Mouse (Mus musculus) liver, embryonic 12.5 days (tissue): ENCODE data around the gene Klra5. TPM values are rescaled to one million over a fixed set of nuclear protein-coding genes. Genes with fewer than 3 reads are reported as not detected.
"Not testable (repeated sequence)": the region's sequence is repeated elsewhere in the genome, so short reads cannot be mapped to it uniquely, and the experiment has no call there.

Source experiments
- ATAC-seq: fragments of 200-750 bp; cut with Nextera tagmentation; 2 replicates; pipeline ENCODE4 v1.8.0; 2017; ENCODE audit warnings: moderate number of reproducible peaks, mild to moderate bottlenecking, moderate library complexity
- H3K27ac ChIP-seq: fragments of 300-500 bp; sonication (generic); 2 replicates; pipeline ENCODE4 v1.5.1; 2016; ENCODE audit warnings: mild to moderate bottlenecking
- H3K27me3 ChIP-seq: fragments of 300-500 bp; sonication (generic); replicated peaks from 2 replicates; pipeline ENCODE4 v1.6.1; 2016; ENCODE audit warnings: mild to moderate bottlenecking, moderate library complexity
- H3K36me3 ChIP-seq: fragments of 300-500 bp; sonication (generic); 2 replicates; pipeline ENCODE4 v1.6.1; 2016; ENCODE audit warnings: mild to moderate bottlenecking, moderate library complexity
- H3K4me1 ChIP-seq: fragments of 300-500 bp; sonication (generic); 2 replicates; pipeline ENCODE4 v1.6.1; 2016
- H3K4me2 ChIP-seq: fragments of 300-500 bp; sonication (generic); 2 replicates; pipeline ENCODE4 v1.6.1; 2016; ENCODE audit warnings: mild to moderate bottlenecking, moderate library complexity
- H3K4me3 ChIP-seq: fragments of 300-500 bp; sonication (generic); 2 replicates; pipeline ENCODE4 v1.5.1; 2016; ENCODE audit warnings: mild to moderate bottlenecking, moderate library complexity
- H3K9ac ChIP-seq: fragments of 300-500 bp; sonication (generic); 2 replicates; pipeline ENCODE4 v1.6.1; 2016; ENCODE audit warnings: mild to moderate bottlenecking, moderate library complexity
- H3K9me3 ChIP-seq: fragments of 300-500 bp; sonication (generic); replicated peaks from 2 replicates; pipeline ENCODE4 v1.6.1; 2016; ENCODE audit warnings: mild to moderate bottlenecking, moderate library complexity
- whole genome bisulfite sequencing: fragments of 180-500 bp; shearing (Covaris S2); methylation state at CpG from one replicate; pipeline ENCODE4 v1.1.7; 2016; ENCODE audit not compliant: insufficient replicate concordance; 5-methylcytosine and 5-hydroxymethylcytosine counted together
- polyA plus RNA-seq: library from polyadenylated mRNA; unstranded; fragments of >200 nt; fragmentation: Nextera tagmentation; extraction: Ambion mirVana; gene quantifications from 2 replicates; pipeline ENCODE4 v1.2.1, GENCODE M21; 2016

Gene Klra5
- not detected in 2 replicates for polyA plus RNA-seq

DNA sequence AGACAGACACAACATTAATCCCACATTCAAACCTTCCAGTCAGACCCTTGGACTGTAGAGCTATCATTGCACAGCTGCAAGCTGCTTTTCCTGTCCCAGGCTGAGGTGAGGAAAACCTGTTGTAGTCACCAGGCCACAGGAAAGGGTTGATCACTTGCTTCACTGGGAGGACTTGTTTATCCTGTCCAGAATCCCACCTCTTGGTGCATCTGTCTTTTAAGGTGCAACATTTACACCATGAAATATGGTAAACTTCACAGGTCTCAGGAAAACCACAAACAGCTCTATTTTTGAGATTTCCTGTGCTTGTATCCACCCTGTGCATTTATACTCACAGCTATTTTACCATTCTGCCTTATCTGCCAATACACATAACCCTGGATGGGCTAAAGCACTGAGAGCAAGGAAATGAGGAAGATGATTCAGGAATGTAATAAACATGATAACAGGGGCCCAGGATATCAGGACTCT lies at the start of gene Klra5:
Gene Klra5, minus strand, starts transcription at position 175 of the 471 bp plus-strand sequence.
- ATAC-seq, H3K4me2 ChIP-seq, H3K36me3 ChIP-seq, H3K4me1 ChIP-seq, H3K4me3 ChIP-seq, H3K27ac ChIP-seq, H3K27me3 ChIP-seq, H3K9ac ChIP-seq: not testable (repeated sequence)
- 0 out of 2 replicates have a peak, but pooled peaks cover 13% of the 10 kb centered on the region for H3K9me3 ChIP-seq

DNA sequence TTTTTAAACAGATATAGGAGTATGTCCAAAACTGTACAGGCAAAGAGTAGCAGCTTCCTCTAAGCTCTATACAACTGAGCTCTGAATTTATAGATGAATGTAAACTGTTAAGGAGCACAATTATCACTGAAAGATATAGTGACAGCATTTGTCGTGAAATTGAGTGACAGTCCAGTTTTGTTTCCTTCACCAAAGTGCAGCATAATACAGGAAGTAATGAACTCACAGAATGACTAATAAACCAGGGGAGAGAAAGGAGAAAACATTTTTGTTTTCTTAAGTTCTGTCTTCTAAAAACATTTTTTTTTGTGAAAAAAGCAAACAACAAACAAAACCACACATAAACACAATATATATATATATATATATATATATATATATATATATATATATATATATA lies 454 bp downstream of the Klra5 start:
- ATAC-seq, result no peak
- Histone ChIP-seq H3K36me3 (no peaks in the 10 kb centered on the region), H3K27ac (no peak overlapping the region), H3K9ac (no peak overlapping the region), H3K4me1 (no peaks in the 10 kb centered on the region), H3K27me3 (no peaks in the 10 kb centered on the region), H3K4me3 (no peak overlapping the region), H3K4me2 (no peak overlapping the region), H3K9me3 (0 out of 2 replicates have a peak, but pooled peaks cover 13% of the 10 kb centered on the region)
- WGBS, result 59% methylated on average over 1 of the region's 1 CpGs

DNA sequence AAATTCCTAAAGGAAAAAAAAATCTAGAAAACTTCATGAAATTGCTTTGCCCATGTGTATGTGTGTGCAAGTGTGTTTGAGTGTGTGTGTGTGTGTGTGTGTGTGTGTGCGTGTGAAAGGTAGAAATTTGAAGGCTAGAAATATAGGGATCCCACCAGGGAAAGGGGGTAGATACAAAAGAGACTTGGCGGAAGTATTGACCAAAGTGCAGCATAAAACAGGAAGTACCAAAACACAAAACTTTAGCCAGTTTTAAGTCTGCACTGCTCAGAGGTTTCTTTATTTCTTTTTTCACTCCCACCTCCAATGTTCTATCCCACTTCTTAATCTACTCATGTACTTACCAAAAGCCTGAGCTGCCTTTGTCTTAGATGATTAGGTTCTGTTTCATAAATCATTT lies 34.9 kb downstream of the Klra5 start:
- H3K27ac ChIP-seq, result no peak overlapping the region
- H3K4me2 ChIP-seq, result no peak overlapping the region
- no peaks in the 10 kb centered on the region for H3K27me3 ChIP-seq
- H3K36me3 ChIP-seq, result no peaks in the 10 kb centered on the region
- no peak overlapping the region for H3K9ac ChIP-seq
- H3K9me3 ChIP-seq, result 0 out of 2 replicates have a peak, but pooled peaks cover 4% of the 10 kb centered on the region
- WGBS, result 65% methylated on average over 2 of the region's 2 CpGs
- H3K4me3 ChIP-seq, result no peak overlapping the region
- ATAC-seq, result no peak
- H3K4me1 ChIP-seq, result no peaks in the 10 kb centered on the region

DNA sequence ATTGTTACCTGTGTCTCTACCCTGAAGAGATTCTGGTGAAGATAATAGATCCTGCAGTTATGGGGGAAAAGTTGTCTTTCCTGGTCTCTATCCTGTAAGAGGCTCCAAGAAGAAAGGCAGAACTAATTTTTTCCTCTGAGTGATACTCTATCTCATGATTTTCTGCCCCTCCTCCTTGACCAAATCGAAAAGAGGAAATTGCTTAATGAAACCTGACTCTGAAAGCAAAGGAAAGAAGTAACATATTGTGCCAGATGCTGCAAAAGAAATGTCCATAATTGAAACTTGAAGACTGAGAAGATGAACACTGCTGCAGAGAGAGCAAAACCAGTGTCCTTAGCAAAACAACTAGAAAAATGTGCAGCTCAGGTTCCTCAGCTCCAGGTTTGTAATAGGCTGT lies 40.9 kb downstream of the Klra5 start, which contains the start of gene Klra17:
Gene Klra17, minus strand, starts transcription at position 124 of the 400 bp plus-strand sequence.
- WGBS, result 15% methylated on average over 1 of the region's 1 CpGs
- no peak within 1 kb of the TSS for H3K27ac ChIP-seq
- no peak within 1 kb of the TSS for H3K4me3 ChIP-seq
- no peak within 1 kb of the TSS for H3K9ac ChIP-seq
- H3K9me3 ChIP-seq, result 0 out of 2 replicates have a peak, but pooled peaks cover 4% of the 10 kb centered on the region
- H3K4me2 ChIP-seq, result no peak within 1 kb of the TSS
- H3K27me3 ChIP-seq, result no peaks in the 10 kb centered on the region
- H3K36me3 ChIP-seq, result no peaks in the 10 kb centered on the region
- ATAC-seq, result no peak
- no peaks in the 10 kb centered on the region for H3K4me1 ChIP-seq

DNA sequence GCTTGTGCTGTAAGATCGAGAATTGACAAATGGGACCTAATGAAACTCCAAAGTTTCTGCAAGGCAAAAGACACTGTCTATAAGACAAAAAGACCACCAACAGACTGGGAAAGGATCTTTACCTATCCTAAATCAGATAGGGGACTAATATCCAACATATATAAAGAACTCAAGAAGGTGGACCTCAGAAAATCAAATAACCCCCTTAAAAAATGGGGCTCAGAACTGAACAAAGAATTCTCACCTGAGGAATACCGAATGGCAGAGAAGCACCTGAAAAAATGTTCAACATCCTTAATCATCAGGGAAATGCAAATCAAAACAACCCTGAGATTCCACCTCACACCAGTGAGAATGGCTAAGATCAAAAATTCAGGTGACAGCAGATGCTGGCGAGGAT lies 55.1 kb downstream of the Klra5 start, which contains the start of gene Gm17631:
Gene Gm17631, plus strand, starts transcription at position 301 of the 400 bp plus-strand sequence.
- WGBS, result no CpG with 5 or more reads among the region's 3 CpGs
- ATAC-seq, H3K4me2 ChIP-seq, H3K27me3 ChIP-seq, H3K9me3 ChIP-seq, H3K4me3 ChIP-seq, H3K36me3 ChIP-seq, H3K4me1 ChIP-seq, H3K9ac ChIP-seq, H3K27ac ChIP-seq: not testable (repeated sequence)

Other genes with a start within 250 kb of the Klra5 start
- not detected in 2 replicates for gene Klrc1, start 238.7 kb downstream of the Klra5 start, polyA plus RNA-seq
- not detected in 2 replicates for gene Klri1, start 200.5 kb downstream of the Klra5 start, polyA plus RNA-seq
- 0.04 TPM in 1 of 2 replicates, not detected in the other for gene Klri2, start 177.2 kb downstream of the Klra5 start, polyA plus RNA-seq
- not detected in 2 replicates for gene Gm156, start 133.4 kb downstream of the Klra5 start, polyA plus RNA-seq
- not detected in 2 replicates for gene Gm17631, start 55.0 kb downstream of the Klra5 start, polyA plus RNA-seq
- not detected in 2 replicates for gene Klra17, start 41.0 kb downstream of the Klra5 start, polyA plus RNA-seq
- not detected in 2 replicates for gene Klra6, start 109.3 kb upstream of the Klra5 start, polyA plus RNA-seq
- not detected in 2 replicates for gene Klra4, start 149.6 kb upstream of the Klra5 start, polyA plus RNA-seq
- not detected in 2 replicates for gene Klra8, start 212.2 kb upstream of the Klra5 start, polyA plus RNA-seq